Mouse (Mus musculus) NIH3T3 (cell line): ENCODE measurements at regions not wholly inside any gene's neighbourhood (a gene's known extent, or its start where the extent isn't known, plus 50 kb on each side); places are given as distances from the start of the nearest gene placed in this dataset.

Experiments used
- DNase-seq: peaks from one replicate; pipeline ENCODE4 v3.0.0-alpha.2; 2012; ENCODE audit warnings: low read depth

GRCm38 (mm10) chr11:114611690-114612089 lies 56.6 kb upstream of the Rpl38 start:
- DNase-seq, result no peak

- no peak for DNase-seq
Measured at GRCm38 (mm10) chr11:114608009-114608408, 60.3 kb upstream of the Rpl38 start.

GRCm38 (mm10) chr11:114603108-114603507 lies 65.2 kb upstream of the Rpl38 start:
- DNase-seq, result no peak

DNA sequence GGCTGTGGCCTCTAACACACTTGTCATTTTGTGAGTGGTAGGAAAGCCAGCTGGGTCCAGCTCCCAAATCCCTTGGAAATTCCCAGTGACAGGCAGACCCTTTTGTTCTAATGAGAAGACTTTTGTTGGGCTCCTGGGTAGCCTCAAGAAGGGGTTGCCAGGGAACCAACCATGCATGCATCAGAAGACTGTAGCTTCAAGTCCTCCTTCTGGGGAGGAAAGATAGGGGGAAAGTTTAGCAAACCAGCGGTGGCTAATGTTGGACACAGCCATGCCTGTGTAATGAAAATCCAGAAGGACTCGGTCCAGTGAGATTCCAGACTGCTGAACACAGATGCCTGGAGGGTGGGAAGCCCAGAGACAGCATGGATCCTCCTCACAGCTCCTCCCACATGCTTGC lies 71.1 kb upstream of the Rpl38 start:
- DNase-seq, result no peak

DNA sequence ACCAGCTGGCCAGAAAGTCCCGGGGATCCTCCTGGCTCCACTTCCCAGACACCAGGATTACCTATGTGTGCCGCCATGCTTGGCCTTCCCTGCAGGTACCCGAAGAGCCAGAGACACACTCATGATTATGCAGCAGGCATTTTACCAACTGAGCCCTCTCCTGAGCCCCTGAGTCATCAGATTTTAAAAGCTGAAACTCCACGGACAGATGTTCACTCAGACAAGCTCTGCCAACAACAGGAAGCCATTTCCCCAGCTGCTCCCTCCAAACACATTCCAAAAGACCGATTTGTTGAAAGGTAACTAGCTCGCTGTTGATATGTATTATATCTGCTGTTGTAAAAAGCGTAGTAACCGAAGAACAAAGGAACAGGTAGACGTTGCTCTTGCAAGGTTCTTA lies 75.4 kb upstream of the Rpl38 start:
- no peak for DNase-seq

- DNase-seq, result no peak
Measured at GRCm38 (mm10) chr11:114588554-114588953, 79.8 kb upstream of the Rpl38 start.

DNA sequence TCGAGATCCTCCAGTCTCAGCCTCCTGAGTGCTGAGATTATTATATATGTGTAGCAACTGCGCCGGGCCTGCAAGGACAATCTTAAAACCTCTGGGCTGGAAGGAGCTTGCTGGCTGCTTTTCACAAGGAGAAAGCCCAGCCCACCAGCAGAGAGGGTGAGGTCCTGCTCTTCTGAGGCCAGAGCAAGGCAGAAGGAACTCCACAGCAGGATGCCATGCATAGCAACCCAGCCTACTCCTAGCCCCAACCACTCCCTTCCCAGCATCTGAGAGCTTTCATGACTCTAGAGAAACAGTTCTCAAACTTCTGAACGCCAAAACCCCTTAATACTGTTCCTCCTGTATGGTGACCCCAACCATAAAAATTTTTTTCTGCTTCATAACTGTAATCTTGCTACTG lies 80.3 kb upstream of the Rpl38 start:
- DNase-seq, result no peak

DNA sequence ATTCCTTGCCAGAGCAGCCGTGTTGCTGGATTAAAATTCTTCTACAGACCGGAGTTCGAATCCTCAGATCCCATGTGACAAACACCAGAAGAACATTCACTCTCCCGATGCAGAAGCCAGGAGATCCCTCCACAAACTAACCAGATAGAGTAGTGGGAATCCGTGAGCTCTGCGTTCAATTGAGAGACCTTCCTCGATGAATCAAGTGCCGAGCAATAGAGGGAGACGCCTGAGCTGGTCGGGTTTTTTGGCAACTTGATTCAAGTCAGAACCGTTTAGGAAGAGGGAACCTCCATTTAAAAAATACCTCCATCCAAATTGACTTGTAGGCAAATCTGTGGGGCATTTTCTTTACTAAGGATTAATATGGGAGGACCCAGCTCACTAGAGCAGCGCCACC lies 81.9 kb upstream of the Rpl38 start:
- no peak for DNase-seq

DNA sequence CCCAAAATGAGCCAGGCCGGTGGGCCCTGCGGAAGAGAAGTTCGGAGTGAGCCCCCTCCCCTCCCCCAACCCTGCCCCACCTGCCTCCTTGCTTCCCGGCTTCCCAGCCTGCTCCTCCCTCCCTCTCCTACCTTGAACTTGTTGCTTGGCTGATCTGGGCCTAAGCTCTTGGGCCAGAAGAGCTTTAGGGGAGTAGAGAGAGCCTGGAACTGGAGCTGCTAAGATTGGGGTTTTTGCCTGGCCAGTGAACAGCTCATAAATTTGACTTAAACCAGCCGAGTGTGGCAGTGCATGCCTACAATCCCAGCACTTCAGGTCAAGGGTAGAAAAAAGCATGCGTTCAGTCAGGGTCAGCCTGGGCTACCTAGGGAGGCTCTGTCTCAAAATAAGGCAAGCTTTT lies 83.5 kb upstream of the Rpl38 start:
- no peak for DNase-seq

DNA sequence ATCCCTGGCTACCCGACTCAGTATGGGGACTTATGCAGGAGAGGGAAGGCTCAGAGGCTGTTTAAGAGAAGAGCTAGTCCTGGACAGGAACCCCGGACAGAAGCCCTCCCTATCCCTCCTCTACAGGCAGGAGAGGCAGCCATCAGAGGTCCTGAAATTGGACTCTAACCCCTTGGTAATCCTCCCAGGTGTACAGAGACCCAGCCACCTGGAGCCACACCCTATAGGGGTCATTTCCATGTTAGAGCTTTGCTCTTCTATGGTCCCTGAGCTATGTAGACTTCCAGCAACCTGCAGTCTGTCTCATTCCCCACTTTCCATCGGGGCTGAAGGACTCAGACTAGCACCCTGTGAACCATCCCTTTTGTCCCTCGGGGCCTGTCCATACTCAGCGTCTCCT lies 84.2 kb upstream of the Rpl38 start:
- DNase-seq, result no peak

- DNase-seq, result no peak
Measured at GRCm38 (mm10) chr11:114579986-114580385, 88.3 kb upstream of the Rpl38 start.

- no peak for DNase-seq
Measured at GRCm38 (mm10) chr11:114578551-114578950, 89.8 kb upstream of the Rpl38 start.

GRCm38 (mm10) chr11:114576803-114577202 lies 91.5 kb upstream of the Rpl38 start:
- peak; percentile 4 for DNase-seq

DNA sequence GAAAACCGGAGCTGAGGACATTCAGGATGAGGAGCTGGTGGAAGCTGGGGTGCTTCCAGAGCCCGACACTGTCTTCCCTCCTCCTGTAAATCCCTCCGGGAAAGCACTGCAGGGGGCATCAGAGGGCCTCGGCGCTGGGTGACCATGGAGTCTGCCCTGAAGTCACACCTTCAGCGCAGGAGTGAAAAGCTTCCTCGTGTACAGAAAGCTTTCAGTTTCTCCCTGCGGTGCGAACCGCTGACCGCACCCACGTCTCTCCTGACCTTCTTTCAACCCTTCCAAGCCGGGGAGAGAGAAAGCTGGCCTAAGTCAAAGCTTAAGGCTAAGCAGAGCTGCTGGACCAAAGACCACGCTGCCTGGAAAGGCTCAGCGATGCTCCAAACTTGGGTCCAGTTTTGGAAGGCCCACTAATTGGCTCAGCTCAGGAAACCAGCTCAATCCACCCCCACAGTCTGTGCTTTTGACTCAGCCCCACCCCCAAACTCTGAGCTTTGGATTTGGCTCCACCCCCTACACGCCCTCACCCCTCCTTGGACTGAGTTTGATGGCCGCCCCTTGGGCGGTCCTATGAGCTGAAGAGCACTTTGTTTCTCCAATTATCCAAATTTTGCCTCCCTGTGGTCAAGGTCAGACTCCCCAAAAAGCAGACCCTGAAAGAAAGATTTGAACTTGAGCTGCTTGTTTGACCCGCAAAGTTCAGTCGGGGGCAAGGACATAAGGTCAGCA lies 97.0 kb upstream of the Rpl38 start:
- no peak for DNase-seq

DNA sequence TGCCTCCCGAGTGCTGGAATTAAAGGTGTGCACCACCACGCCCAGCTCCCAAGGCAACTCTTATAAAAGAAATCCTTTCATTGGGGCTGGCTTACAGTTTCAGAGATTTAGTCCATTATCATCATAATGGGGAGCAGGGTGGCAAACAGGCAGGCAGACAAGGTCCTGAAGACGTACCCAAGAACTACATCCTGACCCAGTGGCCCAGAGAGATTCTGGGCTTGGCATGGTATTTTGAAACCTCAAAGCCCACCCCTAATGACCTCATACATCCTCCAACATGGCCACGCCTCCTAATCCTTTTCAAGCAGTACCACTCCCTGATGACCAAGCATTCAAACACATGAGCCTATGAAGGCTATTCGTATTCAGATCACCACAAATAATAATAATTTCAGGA lies 98.2 kb upstream of the Rpl38 start:
- DNase-seq, result no peak

DNA sequence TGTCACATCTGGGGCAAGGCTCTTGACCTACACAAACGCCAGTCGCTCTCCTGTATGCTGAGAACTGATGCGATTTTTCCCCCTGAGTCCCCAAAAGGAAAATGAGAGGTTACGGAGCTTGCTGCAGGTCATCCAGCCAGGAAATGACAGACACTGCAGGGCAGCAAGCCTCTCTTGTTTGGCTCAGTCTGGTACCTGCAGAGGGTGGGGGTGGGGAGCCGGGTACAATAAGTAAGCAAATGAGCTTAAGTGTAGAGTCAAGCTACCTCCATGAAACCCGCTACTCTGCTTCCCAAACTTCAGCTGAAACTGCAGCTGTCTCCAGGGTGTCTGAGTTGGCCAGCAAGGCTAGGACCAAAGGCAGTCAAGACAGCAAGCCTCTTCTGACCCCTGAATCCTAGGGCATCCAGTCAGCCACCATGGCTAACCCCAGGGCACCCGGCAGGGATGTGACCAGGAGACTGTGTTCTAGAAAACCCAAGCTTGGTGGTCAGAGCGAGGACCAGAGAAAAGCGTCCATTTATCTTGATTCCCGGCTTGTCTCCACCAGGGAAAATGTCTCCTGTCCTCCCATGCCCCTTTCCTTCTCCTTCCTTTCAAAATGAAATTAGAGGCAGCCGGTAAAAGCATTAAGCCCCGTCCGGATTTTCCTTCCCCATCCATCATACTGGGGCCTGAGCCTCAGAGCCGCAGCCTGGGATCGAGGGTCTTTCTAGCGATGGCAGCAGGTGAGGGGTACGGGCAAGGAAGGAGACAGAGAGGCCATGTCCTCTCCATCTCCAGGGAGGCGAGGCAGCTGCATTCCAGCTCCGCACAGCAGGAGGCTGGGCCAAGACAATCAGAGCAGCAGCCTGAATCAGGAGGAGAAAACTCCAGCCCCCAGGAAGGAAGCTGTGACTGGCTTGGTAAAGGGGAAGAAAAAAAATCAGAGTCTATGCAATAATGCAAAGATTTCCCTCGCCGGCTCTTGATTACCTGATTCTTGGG lies 100.2 kb upstream of the Rpl38 start:
- DNase-seq, result no peak

DNA sequence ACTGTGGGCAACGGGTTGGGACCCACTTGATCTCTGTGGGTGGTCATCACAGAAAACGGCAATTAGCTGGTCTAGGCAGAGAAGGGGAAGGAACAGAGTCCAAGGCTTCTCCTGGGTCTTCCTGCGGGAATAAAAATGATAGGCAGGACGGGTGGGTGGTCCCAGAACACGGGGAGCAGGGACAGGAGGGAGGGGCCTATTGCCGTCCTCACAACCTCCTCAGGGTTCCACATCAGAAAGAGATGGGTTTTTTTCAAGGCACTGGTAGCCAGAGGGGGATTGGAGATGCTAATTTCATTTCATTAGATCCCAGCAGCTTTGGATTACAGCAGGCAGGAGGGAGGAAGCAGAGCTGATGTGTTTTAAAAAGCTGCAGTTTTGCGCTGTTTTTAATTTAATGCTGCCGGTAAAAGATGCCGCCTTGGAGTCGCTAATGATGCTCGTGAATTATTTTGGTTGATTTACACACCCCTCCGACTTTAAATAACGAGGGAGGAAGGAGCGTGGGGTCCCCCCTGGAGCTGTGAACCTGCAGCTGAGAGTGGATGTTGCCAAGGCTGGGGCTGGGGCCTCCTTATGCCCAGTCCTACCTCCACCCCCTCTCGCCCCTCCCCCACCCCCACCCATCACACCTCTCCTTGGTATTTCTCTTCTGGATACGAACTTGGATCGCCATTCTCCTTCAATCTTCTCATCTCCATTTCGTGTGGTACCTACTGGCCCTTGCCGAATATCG lies 101.1 kb upstream of the Rpl38 start:
- no peak for DNase-seq

DNA sequence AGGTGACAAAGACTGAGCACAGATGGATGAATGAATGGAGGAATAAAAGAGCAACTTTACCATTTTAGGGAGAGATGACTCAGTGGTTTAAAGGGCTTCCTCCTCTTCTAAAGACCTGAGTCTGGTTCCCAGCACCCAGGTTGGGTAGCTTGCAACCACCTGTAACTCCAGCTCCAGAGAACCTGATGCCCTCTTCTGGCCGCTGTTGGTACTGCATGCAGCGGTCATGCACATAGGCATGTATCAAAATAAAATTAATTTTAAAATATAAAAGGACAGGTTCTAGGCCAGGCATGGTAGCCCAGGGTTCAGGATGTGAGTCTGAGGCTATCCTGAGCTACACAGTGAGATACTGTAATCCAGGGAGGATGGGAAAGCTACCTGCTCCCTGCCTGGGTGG lies 103.4 kb upstream of the Rpl38 start:
- DNase-seq, result peak; percentile 8

- DNase-seq, result no peak
Measured at GRCm38 (mm10) chr11:114563172-114563571, 105.2 kb upstream of the Rpl38 start.

DNA sequence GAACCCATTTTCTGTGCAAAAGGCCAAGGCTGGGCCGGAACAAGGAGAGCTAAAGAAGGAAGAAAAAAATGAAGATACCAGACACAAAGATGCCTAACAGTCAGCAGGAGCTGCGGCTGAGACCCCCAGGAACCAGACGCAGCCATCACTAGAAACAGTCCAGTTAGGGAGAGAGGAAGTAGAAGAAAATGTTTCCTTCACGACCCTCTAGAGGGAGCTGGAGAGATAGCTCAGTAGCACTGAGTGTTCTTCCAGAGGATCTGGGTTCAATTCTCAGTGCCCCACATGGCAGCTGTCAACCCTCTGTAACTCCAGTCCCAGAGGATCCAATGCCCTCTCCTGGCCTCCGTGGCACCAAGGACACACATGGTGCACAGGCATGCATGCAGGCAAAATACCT lies 113.7 kb upstream of the Rpl38 start:
- no peak for DNase-seq

GRCm38 (mm10) chr11:114553992-114554391 lies 114.3 kb upstream of the Rpl38 start:
- no peak for DNase-seq

- DNase-seq, result no peak
Measured at GRCm38 (mm10) chr11:114552176-114552575, 116.1 kb upstream of the Rpl38 start.

GRCm38 (mm10) chr11:114551262-114551661 lies 117.1 kb upstream of the Rpl38 start:
- DNase-seq, result no peak
